Mouse (Mus musculus) CH12.LX (cell line): Measurements from ENCODE around the gene Klhl20. TPM values are rescaled to one million over a fixed set of nuclear protein-coding genes. Genes with fewer than 3 reads are reported as not detected.

Experiments
- DNase-seq: peaks from one replicate; pipeline ENCODE4 v3.0.0-alpha.2; 2013; ENCODE audit errors: extremely low read depth
- H3K27ac ChIP-seq: 2 replicates; pipeline ENCODE4 v1.5.1; 2012; ENCODE audit warnings: low read depth, mild to moderate bottlenecking, control low read depth, moderate library complexity; ENCODE audit not compliant: insufficient read depth
- H3K27me3 ChIP-seq: replicated peaks from 2 replicates; pipeline ENCODE3; 2012; ENCODE audit warnings: inconsistent platforms
- H3K36me3 ChIP-seq, 2 experiments: replicated peaks in 1 of 2; 2 replicates each; pipeline versions ENCODE3 to v1.6.1; 2012; ENCODE audit warnings: inconsistent platforms in 1 of 2, low read length in 1 of 2, mild to moderate bottlenecking in 1 of 2, mixed read lengths in 1 of 2, moderate library complexity in 1 of 2; ENCODE audit not compliant: control insufficient read depth in 1 of 2, insufficient read depth in 1 of 2
- H3K4me1 ChIP-seq, 2 experiments: 2 replicates each; pipeline ENCODE4 v1.6.1; 2012; ENCODE audit warnings: inconsistent platforms in 1 of 2, moderate library complexity in 1 of 2; ENCODE audit not compliant: insufficient read depth in 2 of 2, control insufficient read depth in 1 of 2
- H3K4me2 ChIP-seq: 2 replicates; pipeline ENCODE4 v1.6.1; 2012; ENCODE audit warnings: low read depth, mild to moderate bottlenecking, control low read depth; ENCODE audit not compliant: poor library complexity, insufficient read depth, severe bottlenecking
- H3K4me3 ChIP-seq, 3 experiments: fragments of 150-350 bp in 1 of 3; sonication (generic) in 1 of 3; replicated peaks in 1 of 3; 2 replicates each; pipeline versions ENCODE3 to v1.5.1; 2011 to 2012; ENCODE audit warnings: low read depth in 2 of 3, low read length in 2 of 3, mild to moderate bottlenecking in 2 of 3, moderate library complexity in 2 of 3, control low read depth in 1 of 3, improper control_type of control experiment in 1 of 3, inconsistent platforms in 1 of 3, mixed read lengths in 1 of 3; ENCODE audit not compliant: poor library complexity in 1 of 3
- H3K79me2 ChIP-seq: replicated peaks from 2 replicates; pipeline ENCODE4 v1.6.1; 2012; ENCODE audit warnings: mild to moderate bottlenecking, moderate library complexity; ENCODE audit not compliant: control insufficient read depth, poor library complexity, insufficient read depth, severe bottlenecking; ENCODE audit errors: extremely low read depth
- H3K9ac ChIP-seq: 2 replicates; pipeline ENCODE4 v1.6.1; 2012; ENCODE audit warnings: low read depth, mild to moderate bottlenecking, control low read depth, moderate library complexity; ENCODE audit not compliant: insufficient read depth
- H3K9me3 ChIP-seq: replicated peaks from 2 replicates; pipeline ENCODE3; 2012; ENCODE audit warnings: low read length, inconsistent platforms, mixed read lengths
- BHLHE40 ChIP-seq: IDR thresholded peaks from 2 replicates; pipeline ENCODE4 v1.6.1; 2011; ENCODE audit warnings: mild to moderate bottlenecking, low read depth, low read length, improper control_type of control experiment
- CHD1 ChIP-seq: IDR thresholded peaks from 2 replicates; pipeline ENCODE4 v1.6.1; 2012; ENCODE audit warnings: low read depth, low read length, improper control_type of control experiment, inconsistent platforms
- CHD2 ChIP-seq: IDR thresholded peaks from 2 replicates; pipeline ENCODE4 v1.6.1; 2011; ENCODE audit warnings: low read length, improper control_type of control experiment
- CTCF ChIP-seq, 2 experiments: IDR thresholded peaks in 1 of 2; conservative IDR thresholded peaks in 1 of 2; 2 replicates each; pipeline ENCODE4 v1.5.1; 2011 to 2012; ENCODE audit warnings: low read depth in 2 of 2, low read length in 2 of 2, improper control_type of control experiment in 1 of 2, inconsistent platforms in 1 of 2, mild to moderate bottlenecking in 1 of 2, moderate library complexity in 1 of 2
- ELF1 ChIP-seq: IDR thresholded peaks from 2 replicates; pipeline ENCODE4 v1.6.1; 2014; ENCODE audit warnings: low read depth, mild to moderate bottlenecking, inconsistent platforms, low read length, improper control_type of control experiment
- EP300 ChIP-seq: IDR thresholded peaks from 2 replicates; pipeline ENCODE4 v1.6.1; 2011; ENCODE audit warnings: low read length, improper control_type of control experiment
- GABPA ChIP-seq: IDR thresholded peaks from 2 replicates; pipeline ENCODE4 v1.6.1; 2012; ENCODE audit warnings: low read depth, low read length, improper control_type of control experiment, inconsistent platforms; ENCODE audit not compliant: insufficient replicate concordance
- HCFC1 ChIP-seq: IDR thresholded peaks from 2 replicates; pipeline ENCODE4 v1.6.1; 2012; ENCODE audit warnings: low read depth, mild to moderate bottlenecking, inconsistent platforms, low read length, improper control_type of control experiment
- IRF4 ChIP-seq: IDR thresholded peaks from 2 replicates; pipeline ENCODE4 v1.6.1; 2014; ENCODE audit warnings: low read depth, mild to moderate bottlenecking, inconsistent platforms, low read length, improper control_type of control experiment
- JUN ChIP-seq: IDR thresholded peaks from 2 replicates; pipeline ENCODE4 v1.6.1; 2011; ENCODE audit warnings: low read depth, mild to moderate bottlenecking, low read length, improper control_type of control experiment, moderate library complexity; ENCODE audit not compliant: insufficient read depth
- KAT2A ChIP-seq: IDR thresholded peaks from 2 replicates; pipeline ENCODE4 v1.6.1; 2012; ENCODE audit warnings: low read length, improper control_type of control experiment, inconsistent platforms; ENCODE audit not compliant: insufficient replicate concordance
- MAX ChIP-seq: IDR thresholded peaks from 2 replicates; pipeline ENCODE4 v1.6.1; 2011; ENCODE audit warnings: low read length, improper control_type of control experiment
- MYC ChIP-seq: IDR thresholded peaks from 2 replicates; pipeline ENCODE4 v1.6.1; 2011; ENCODE audit warnings: low read depth, mild to moderate bottlenecking, improper control_type of control experiment, low read length
- NRF1 ChIP-seq: IDR thresholded peaks from 2 replicates; pipeline ENCODE4 v1.6.1; 2014; ENCODE audit warnings: low read depth, mild to moderate bottlenecking, inconsistent platforms, low read length, improper control_type of control experiment, moderate library complexity
- PAX5 ChIP-seq: IDR thresholded peaks from 2 replicates; pipeline ENCODE4 v1.6.1; 2012; ENCODE audit warnings: low read length, inconsistent platforms, mixed read lengths
- POLR2A ChIP-seq: IDR thresholded peaks from 2 replicates; pipeline ENCODE4 v1.6.1; 2011; ENCODE audit warnings: low read depth, mild to moderate bottlenecking, improper control_type of control experiment, low read length
- POLR2AphosphoS2 ChIP-seq: IDR thresholded peaks from 2 replicates; pipeline ENCODE4 v1.6.1; 2011; ENCODE audit warnings: low read depth, low read length, improper control_type of control experiment
- SIN3A ChIP-seq: IDR thresholded peaks from 2 replicates; pipeline ENCODE4 v1.6.1; 2012; ENCODE audit warnings: low read length, improper control_type of control experiment, inconsistent platforms
- TBP ChIP-seq: conservative IDR thresholded peaks from 2 replicates; pipeline ENCODE4 v1.6.1; 2011; ENCODE audit warnings: low read depth, low read length, improper control_type of control experiment
- TCF12 ChIP-seq: IDR thresholded peaks from 2 replicates; pipeline ENCODE4 v1.6.1; 2014; ENCODE audit warnings: low read depth, mild to moderate bottlenecking, inconsistent platforms, low read length, improper control_type of control experiment
- UBTF ChIP-seq: IDR thresholded peaks from 2 replicates; pipeline ENCODE4 v1.6.1; 2012; ENCODE audit warnings: low read depth, mild to moderate bottlenecking, inconsistent platforms, low read length, improper control_type of control experiment, moderate library complexity
- USF1 ChIP-seq: IDR thresholded peaks from 2 replicates; pipeline ENCODE4 v1.6.1; 2014; ENCODE audit warnings: low read depth, mild to moderate bottlenecking, inconsistent platforms, low read length, improper control_type of control experiment
- ZKSCAN1 ChIP-seq: IDR thresholded peaks from 2 replicates; pipeline ENCODE4 v1.6.1; 2012; ENCODE audit warnings: low read depth, inconsistent platforms, low read length, improper control_type of control experiment, borderline replicate concordance
- ZNF384 ChIP-seq: IDR thresholded peaks from 2 replicates; pipeline ENCODE4 v1.6.1; 2012; ENCODE audit warnings: low read depth, low read length, improper control_type of control experiment, inconsistent platforms
- dilution Hi-C: fragments of 300-500 bp; cut with MboI; formaldehyde crosslinking; loops from 2 replicates; pipeline ENCODE4 v1.14.3; 2020; ENCODE audit warnings: low sequenced_read_pairs; ENCODE audit not compliant: extremely low pct_unique_long_range_greater_than_20kb, extremely low pct_ligation_motif_present
- in situ Hi-C: fragments of 300-500 bp; cut with MboI; formaldehyde crosslinking; loops from 3 replicates; pipeline ENCODE4 v1.14.3; 2019; ENCODE audit warnings: low sequenced_read_pairs, low pct_ligation_motif_present, low pct_unique_long_range_greater_than_20kb, mixed read lengths
- polyA plus RNA-seq: library from polyadenylated mRNA; unstranded; fragments of >175 nt; gene quantifications from 2 replicates; pipeline ENCODE4 v1.2.1, GENCODE M21; 2012; ENCODE audit warnings: low read depth; ENCODE audit not compliant: insufficient read length
- total RNA-seq, 2 experiments: library from RNA; depleted of rRNA; stranded (reverse); fragments of 300-350 nt in 1 of 2; fragments of >200 nt in 1 of 2; gene quantifications; 2 replicates each; pipeline ENCODE4 v1.2.3; 2012 to 2014

The Klhl20 gene
- total and polyA plus RNA-seq, 3 experiments, result 7.9 to 16.3 (median 8.3) TPM

- DNase-seq, result peak; percentile 43
- dilution Hi-C loops, result no loop called here
- no peak overlapping the region for H3K9ac ChIP-seq
- in situ Hi-C loops, result no loop called here
- no peaks in the 10 kb centered on the region for H3K9me3 ChIP-seq
- TF ChIP-seq BHLHE40 (no peak), USF1 (no peak), CHD2 (no peak), ELF1 (peak; percentile 55), MAX (no peak), POLR2AphosphoS2 (no peak), IRF4 (peak; percentile 44), PAX5 (no peak), ZNF384 (no peak), ZKSCAN1 (no peak), UBTF (no peak), SIN3A (no peak), EP300 (peak; percentile 41; the same call in 1 of the 2 replicates), HCFC1 (peak; percentile 32; the same call in 1 of the 2 replicates), KAT2A (no peak)
- no peaks in the 10 kb centered on the region for H3K36me3 ChIP-seq
- no peaks in the 10 kb centered on the region for H3K27me3 ChIP-seq
- no peak overlapping the region for H3K4me2 ChIP-seq
- no peak overlapping the region for H3K4me3 ChIP-seq
- no peaks in the 10 kb centered on the region for H3K79me2 ChIP-seq
- H3K27ac ChIP-seq, result no peak overlapping the region
- H3K4me1 ChIP-seq, result peaks cover 3 to 8% of the 10 kb centered on the region in 2 experiments; a peak in 3 of 4 replicates
Observed at GRCm38 (mm10) chr1:161139496-161139895, 8.2 kb upstream of the Klhl20 start.

GRCm38 (mm10) chr1:161126461-161126860 is 4.8 kb downstream of the Klhl20 start:
- in situ Hi-C loops (no loop called here), dilution Hi-C loops (no loop called here)
- no peak for DNase-seq

More at GRCm38 (mm10) chr1:161126461-161126860, 4.8 kb downstream of the Klhl20 start:
- Histone ChIP-seq H3K9ac (no peak overlapping the region), H3K27me3 (no peaks in the 10 kb centered on the region), H3K27ac (no peak overlapping the region), H3K4me3 (no peak overlapping the region), H3K36me3 (peaks cover 6 to 34% of the 10 kb centered on the region in 2 experiments), H3K4me2 (no peak overlapping the region), H3K4me1 (peaks cover 0 to 15% of the 10 kb centered on the region in 2 experiments; a peak in 2 of 4 replicates), H3K79me2 (peaks cover 8% of the 10 kb centered on the region; the same call in 1 of the 2 replicates), H3K9me3 (no peaks in the 10 kb centered on the region)
- no peak for TF ChIP-seq POLR2A
- no peak for TF ChIP-seq ELF1
- no peak for TF ChIP-seq MYC
- TF ChIP-seq CTCF (conservative IDR thresholded peaks at IDR 0.05 in 1 of 2, IDR thresholded peaks at IDR 0.05 in 1 of 2; ENCODE audit: low read depth in 2 of 2, low read length in 2 of 2), result no peak
- TF ChIP-seq TBP, result no peak
- TF ChIP-seq CHD1, result no peak
- no peak for TF ChIP-seq BHLHE40
- no peak for TF ChIP-seq HCFC1
- no peak for TF ChIP-seq KAT2A
- no peak for TF ChIP-seq JUN
- TF ChIP-seq UBTF, result no peak
- no peak for TF ChIP-seq NRF1
- no peak for TF ChIP-seq GABPA
- no peak for TF ChIP-seq TCF12
